In genomic region chr16:87083505-87083904, GRCm38 (mm10) we compare ENCODE assay signal across 30 mouse cellular contexts.
DNase-seq lines count a peak whose midpoint lies in the region; ATAC-seq and TF ChIP-seq lines count a peak whose summit lies in the region.
"Had no signal": no experiment of that assay in that cellular context is flagged by ENCODE, and none has a peak within 500 bp of the region (broad histone marks: within the 10 kb centered on the region; RNA-seq: fewer than 3 reads in every experiment).

No protein-coding gene starts in this region.

- H3K36me3 ChIP-seq in kidney, postnatal 0 days (ENCODE audit: insufficient read depth, low read length), result no peaks in the 10 kb centered on the region
- H3K36me3 ChIP-seq in kidney, adult 2 months (ENCODE audit: control insufficient read depth, insufficient read depth, low read length), result no peaks in the 10 kb centered on the region
- H3K36me3 ChIP-seq in intestine, embryonic 14.5 days (ENCODE audit: control insufficient read depth, insufficient read depth, low read length), result no peaks in the 10 kb centered on the region
- H3K36me3 ChIP-seq in stomach, embryonic 16.5 days (ENCODE audit: control insufficient read depth, insufficient read depth, low read length), result no peaks in the 10 kb centered on the region
- H3K36me3 ChIP-seq: embryonic facial prominence, embryonic 10.5 days; embryonic facial prominence, embryonic 15.5 days; forebrain, embryonic 12.5 days; hindbrain, embryonic 12.5 days; midbrain, embryonic 12.5 days; neural tube, embryonic 13.5 days had no signal

- H3K9ac ChIP-seq in kidney, postnatal 0 days (ENCODE audit: low read depth, low read length), result no peak overlapping the region
- H3K9ac ChIP-seq in intestine, embryonic 14.5 days (ENCODE audit: low read length), result no peak overlapping the region
- H3K9ac ChIP-seq in stomach, embryonic 16.5 days (ENCODE audit: low read length), result no peak overlapping the region
- H3K9ac ChIP-seq: embryonic facial prominence, embryonic 15.5 days; forebrain, embryonic 12.5 days; forebrain, postnatal 0 days; hindbrain, embryonic 12.5 days; liver, embryonic 14.5 days; midbrain, embryonic 12.5 days; neural tube, embryonic 13.5 days had no signal

- ATAC-seq in kidney, postnatal 0 days (replicated peaks; ENCODE audit: low FRiP score, low read depth), result peak; percentile 52; the same call in 1 of the 2 replicates
- ATAC-seq in intestine, embryonic 14.5 days (replicated peaks; ENCODE audit: low FRiP score, low TSS enrichment, low read depth), result peak; percentile 77
- peak; percentile 75 for ATAC-seq in stomach, embryonic 16.5 days (ENCODE audit: insufficient read depth, low FRiP score)
- ATAC-seq: forebrain, postnatal 0 days; hindbrain, postnatal 0 days had no signal

- TF ChIP-seq POLR2A in kidney, adult 2 months (IDR thresholded peaks at IDR 0.05; ENCODE audit: low read depth, low read length), result no peak

- H3K4me1 ChIP-seq in kidney, postnatal 0 days (replicated peaks; ENCODE audit: insufficient read depth, low read length), result no peaks in the 10 kb centered on the region
- no peaks in the 10 kb centered on the region for H3K4me1 ChIP-seq in kidney, adult 2 months (ENCODE audit: control insufficient read depth, insufficient read depth, low read length)
- no peaks in the 10 kb centered on the region for H3K4me1 ChIP-seq in intestine, embryonic 14.5 days (replicated peaks; ENCODE audit: control insufficient read depth, insufficient read depth, low read length)
- H3K4me1 ChIP-seq in stomach, embryonic 16.5 days (ENCODE audit: control insufficient read depth, insufficient read depth, low read length), result peaks cover 6% of the 10 kb centered on the region; the same call in 1 of the 2 replicates
- H3K4me1 ChIP-seq: embryonic facial prominence, embryonic 10.5 days; embryonic facial prominence, embryonic 15.5 days; forebrain, embryonic 12.5 days; hindbrain, embryonic 12.5 days; midbrain, embryonic 12.5 days; neural tube, embryonic 13.5 days had no signal

- no peaks in the 10 kb centered on the region for H3K9me3 ChIP-seq in kidney, postnatal 0 days (replicated peaks; ENCODE audit: low read length)
- H3K9me3 ChIP-seq in intestine, embryonic 14.5 days (ENCODE audit: control insufficient read depth, low read length), result no peaks in the 10 kb centered on the region
- no peaks in the 10 kb centered on the region for H3K9me3 ChIP-seq in stomach, embryonic 16.5 days (replicated peaks; ENCODE audit: control insufficient read depth, low read length)
- H3K9me3 ChIP-seq: embryonic facial prominence, embryonic 10.5 days; embryonic facial prominence, embryonic 15.5 days; forebrain, embryonic 12.5 days; hindbrain, embryonic 12.5 days; midbrain, embryonic 12.5 days; neural tube, embryonic 13.5 days had no signal

- no peak overlapping the region for H3K4me3 ChIP-seq in kidney, postnatal 0 days (replicated peaks; ENCODE audit: low read depth, low read length)
- H3K4me3 ChIP-seq in kidney, adult 2 months (ENCODE audit: insufficient read depth, low read depth, low read length), result no peak overlapping the region
- no peak overlapping the region for H3K4me3 ChIP-seq in intestine, embryonic 14.5 days (ENCODE audit: low read depth, low read length)
- no peak overlapping the region for H3K4me3 ChIP-seq in stomach, embryonic 16.5 days (replicated peaks; ENCODE audit: low read length)
- H3K4me3 ChIP-seq: embryonic facial prominence, embryonic 10.5 days; embryonic facial prominence, embryonic 15.5 days; forebrain, embryonic 12.5 days; hindbrain, embryonic 12.5 days; midbrain, embryonic 12.5 days; myocyte; neural tube, embryonic 13.5 days had no signal

- no peaks in the 10 kb centered on the region for H3K27me3 ChIP-seq in kidney, postnatal 0 days (ENCODE audit: insufficient read depth, low read length)
- no peaks in the 10 kb centered on the region for H3K27me3 ChIP-seq in kidney, adult 2 months (replicated peaks; ENCODE audit: control insufficient read depth, insufficient read depth, low read length)
- H3K27me3 ChIP-seq in intestine, embryonic 14.5 days (replicated peaks; ENCODE audit: control insufficient read depth, insufficient read depth, low read length), result no peaks in the 10 kb centered on the region
- H3K27me3 ChIP-seq in stomach, embryonic 16.5 days (ENCODE audit: control insufficient read depth, insufficient read depth, low read length), result no peaks in the 10 kb centered on the region
- H3K27me3 ChIP-seq: embryonic facial prominence, embryonic 15.5 days; forebrain, embryonic 12.5 days; hindbrain, embryonic 12.5 days; midbrain, embryonic 12.5 days; neural tube, embryonic 13.5 days; Patski had no signal

- no peak overlapping the region for H3K4me2 ChIP-seq in kidney, postnatal 0 days (ENCODE audit: low read length)
- H3K4me2 ChIP-seq in intestine, embryonic 14.5 days (ENCODE audit: low read length), result no peak overlapping the region
- H3K4me2 ChIP-seq in stomach, embryonic 16.5 days (ENCODE audit: low read depth, low read length), result no peak overlapping the region
- H3K4me2 ChIP-seq: embryonic facial prominence, embryonic 15.5 days; forebrain, embryonic 12.5 days; hindbrain, embryonic 12.5 days; midbrain, embryonic 12.5 days; neural tube, embryonic 13.5 days had no signal

- 32% methylated on average over 2 of the region's 2 CpGs for WGBS in kidney, postnatal 0 days
- 62% methylated on average over 2 of the region's 2 CpGs for WGBS in kidney, adult 2 months
- 26% methylated on average over 2 of the region's 2 CpGs for WGBS in intestine, embryonic 14.5 days
- WGBS in stomach, embryonic 16.5 days, result 43% methylated on average over 2 of the region's 2 CpGs

- no peak overlapping the region for H3K27ac ChIP-seq in kidney, postnatal 0 days
- no peak overlapping the region for H3K27ac ChIP-seq in kidney, adult 2 months (ENCODE audit: insufficient read depth, low read depth, low read length)
- no peak overlapping the region for H3K27ac ChIP-seq in intestine, embryonic 14.5 days (ENCODE audit: low read depth)
- no peak overlapping the region; the same call in 1 of the 2 replicates for H3K27ac ChIP-seq in stomach, embryonic 16.5 days (ENCODE audit: low read length)
- H3K27ac ChIP-seq: embryonic facial prominence, embryonic 10.5 days; embryonic facial prominence, embryonic 15.5 days; forebrain, embryonic 12.5 days; hindbrain, embryonic 12.5 days; hindbrain, postnatal 0 days; liver, embryonic 14.5 days; midbrain, embryonic 12.5 days; neural tube, embryonic 13.5 days had no signal

- no peak for DNase-seq in kidney, postnatal 0 days (ENCODE audit: low spot score)
- DNase-seq in kidney, adult 2 months, result no peak
- peak; percentile 47 for DNase-seq in embryo, embryonic 10.5 days (ENCODE audit: low spot score)
- DNase-seq in intestine, embryonic 14.5 days (ENCODE audit: low spot score), result no peak
- no peak for DNase-seq in spleen, adult 18-20 months
- DNase-seq in adrenal gland, postnatal 36 days, result no peak
- DNase-seq: adrenal gland, postnatal 25 days; cerebellum, adult 18-20 months; forebrain, postnatal 0 days; gastrocnemius, postnatal 14 days; heart, postnatal 36 days; kidney, adult 18-20 months; kidney, postnatal 14 days; layer of hippocampus, adult 9-11 months; liver; lung, adult 2 months; lung, postnatal 10 days; thymus, adult 2 months; thymus, postnatal 36 days had no signal

- no peak for TF ChIP-seq CTCF in kidney, postnatal 0 days (IDR thresholded peaks at IDR 0.05; ENCODE audit: low read depth)
- TF ChIP-seq CTCF in kidney, adult 2 months (conservative IDR thresholded peaks at IDR 0.05; ENCODE audit: insufficient read depth, insufficient read length, low read depth, low read length), result no peak
